Mouse (Mus musculus): ENCODE measurements around the gene Zdhhc6. TPM values are rescaled to one million over a fixed set of nuclear protein-coding genes. Genes with fewer than 3 reads are reported as not detected.

Gene Zdhhc6
- total RNA-seq, 2 experiments from 2014 or later = 66.1 to 80.5 TPM

DNA sequence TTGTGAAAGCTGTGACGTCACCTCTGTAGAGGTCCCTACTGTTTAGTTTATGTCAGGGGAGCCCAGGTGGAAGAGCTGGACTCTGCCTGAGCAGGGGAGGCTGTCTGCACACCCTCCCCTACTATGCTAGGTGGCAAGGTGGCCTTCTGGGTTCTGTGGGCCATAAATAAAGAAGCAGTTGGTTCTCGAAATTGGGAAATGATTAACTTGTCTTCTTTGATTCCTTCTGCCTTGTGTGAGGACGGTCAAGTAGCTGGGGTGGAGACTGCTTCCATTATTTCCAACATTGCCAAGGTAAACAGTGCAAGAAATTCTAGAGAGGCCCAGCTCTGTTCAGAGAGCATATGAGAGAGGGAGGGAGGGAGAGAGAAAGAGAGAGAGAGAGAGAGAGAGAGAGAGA is 47.7 kb downstream of the Zdhhc6 start:
- ATAC-seq (replicated peaks; ENCODE audit: low FRiP score, low TSS enrichment, poor library complexity, severe bottlenecking) = no peak

DNA sequence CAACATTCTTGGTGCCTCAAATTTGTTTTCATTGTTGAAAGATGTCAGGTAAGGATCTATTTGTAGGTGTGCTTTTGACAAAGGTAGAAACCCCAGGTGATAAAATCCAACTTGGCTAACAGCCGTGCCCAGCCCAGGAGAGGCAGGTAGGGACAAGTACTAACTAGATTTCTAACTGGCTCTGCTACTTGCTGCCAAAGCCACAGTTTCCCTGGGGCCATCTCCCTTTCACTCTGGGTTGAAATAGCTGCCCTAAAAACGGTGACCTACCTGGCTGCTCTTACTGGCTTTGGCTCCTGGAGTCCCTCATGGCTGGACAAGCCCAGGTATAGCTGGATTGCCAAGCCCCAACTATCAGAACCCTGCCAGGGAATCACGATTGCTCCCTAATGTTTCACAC is 49.0 kb downstream of the Zdhhc6 start:
- no peak for ATAC-seq (replicated peaks; ENCODE audit: low FRiP score, low TSS enrichment, poor library complexity, severe bottlenecking)

DNA sequence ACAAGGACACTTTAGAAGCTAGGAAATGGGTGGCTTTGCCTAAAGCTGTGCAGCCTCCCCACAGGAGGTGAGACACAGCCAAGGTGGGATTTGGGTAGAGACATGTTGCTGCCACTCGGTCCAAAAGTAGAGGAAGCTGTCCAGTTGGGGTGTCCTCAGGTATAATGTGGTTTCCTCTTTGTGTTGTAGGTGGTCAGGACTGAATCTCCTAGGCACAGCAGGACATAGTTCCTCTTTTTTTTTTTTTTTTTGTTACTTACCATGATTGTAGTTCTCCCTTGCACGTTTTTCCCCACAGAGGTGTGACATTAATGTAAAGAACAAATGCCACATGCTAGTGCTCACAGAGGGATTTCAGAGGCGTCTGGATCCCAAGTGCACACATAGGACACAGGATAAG is 50.6 kb downstream of the Zdhhc6 start:
- ATAC-seq (replicated peaks; ENCODE audit: low FRiP score, low TSS enrichment, poor library complexity, severe bottlenecking) = no peak

DNA sequence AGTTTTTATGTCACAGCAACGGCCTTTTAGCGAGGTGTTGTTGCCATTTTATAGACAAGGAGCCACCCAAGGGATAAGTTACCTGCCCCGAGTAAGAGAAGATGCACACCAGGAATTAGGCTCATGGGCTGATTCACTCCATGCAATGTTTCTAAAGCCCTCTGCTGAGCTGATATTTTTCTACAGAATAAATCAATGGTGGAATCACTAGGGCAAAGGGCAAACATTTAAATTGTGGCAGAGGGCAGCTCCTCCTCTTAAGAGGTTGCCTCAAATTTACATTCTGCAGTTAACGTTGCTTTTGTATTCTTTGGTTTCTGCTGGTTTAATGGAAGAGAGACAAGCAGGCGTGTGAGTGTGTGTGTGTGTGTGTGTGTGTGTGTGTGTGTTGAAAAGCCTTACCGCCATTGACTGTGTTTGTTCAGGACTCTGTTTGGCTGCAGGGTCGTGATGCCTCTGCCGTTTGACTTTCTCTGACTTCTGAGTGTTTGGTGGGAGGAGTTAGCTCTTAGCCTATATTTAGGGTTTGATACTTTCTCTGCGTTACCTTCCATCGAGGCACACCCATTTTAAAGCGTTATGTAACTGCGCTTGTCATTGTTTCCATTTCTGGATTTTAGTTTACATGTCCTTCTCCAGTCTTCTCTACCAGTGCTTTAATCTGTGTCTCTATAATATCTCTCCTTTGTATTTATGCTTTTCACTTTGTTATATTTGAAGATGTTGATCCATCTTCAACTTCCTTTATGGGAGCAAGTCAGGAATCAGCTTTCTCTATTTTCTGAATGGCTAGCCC is 55.2 kb downstream of the Zdhhc6 start:
- no peak for ATAC-seq (replicated peaks; ENCODE audit: low FRiP score, low TSS enrichment, poor library complexity, severe bottlenecking)

DNA sequence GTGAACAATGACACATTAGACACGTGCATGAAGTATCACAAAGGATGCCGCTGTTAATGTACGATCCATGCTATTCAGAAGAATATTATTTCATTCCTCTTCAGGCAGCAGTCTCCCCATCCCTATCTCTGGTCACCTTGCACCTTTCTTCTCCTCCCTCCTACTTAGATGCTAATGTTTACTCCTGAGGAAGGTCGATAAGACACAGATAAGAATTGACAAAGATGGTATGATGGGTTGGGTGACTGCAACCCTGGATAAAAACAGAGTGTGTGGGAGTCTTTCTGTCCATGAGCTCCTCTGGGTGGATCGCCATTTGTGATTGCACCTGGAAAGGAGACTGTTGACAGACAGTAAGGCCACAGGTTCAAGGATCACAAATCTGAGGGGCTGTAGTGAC is 57.3 kb downstream of the Zdhhc6 start:
- no peak for ATAC-seq (replicated peaks; ENCODE audit: low FRiP score, low TSS enrichment, poor library complexity, severe bottlenecking)

DNA sequence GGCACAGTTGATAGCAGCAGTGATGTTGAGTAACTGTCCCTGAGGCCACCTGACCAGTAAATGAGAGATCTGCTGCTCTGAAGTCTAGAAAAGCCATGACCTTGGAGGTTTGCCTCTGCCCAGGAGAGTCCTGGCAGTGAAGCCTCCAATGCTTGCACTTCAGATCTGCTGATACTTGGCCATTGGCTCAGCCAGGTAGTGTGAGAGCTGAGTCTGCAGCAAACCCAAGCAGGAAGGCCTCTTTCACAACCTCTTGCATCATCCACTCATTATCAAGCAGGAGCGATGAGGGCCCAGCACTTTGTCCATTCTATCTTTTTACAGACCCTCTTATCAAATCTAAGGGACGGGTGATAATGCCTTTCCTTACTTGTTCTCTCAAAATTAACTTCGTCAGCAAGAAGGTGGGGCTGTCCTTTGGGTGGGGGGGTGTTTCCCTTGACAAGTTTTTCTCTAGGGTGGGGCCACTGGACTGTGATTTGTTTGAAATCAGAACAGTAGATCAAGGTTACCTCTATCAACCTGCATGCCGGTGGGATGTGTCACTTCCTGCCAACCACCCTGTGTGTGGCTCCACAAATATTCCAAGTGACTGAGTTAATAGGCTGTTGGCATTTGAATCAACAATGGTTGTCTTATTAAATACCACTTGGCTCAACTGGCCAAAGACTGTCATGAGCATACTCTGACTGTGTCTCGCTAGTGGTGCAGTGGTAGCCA is 58.0 kb downstream of the Zdhhc6 start:
- no peak for ATAC-seq (replicated peaks; ENCODE audit: low FRiP score, low TSS enrichment, poor library complexity, severe bottlenecking)

DNA sequence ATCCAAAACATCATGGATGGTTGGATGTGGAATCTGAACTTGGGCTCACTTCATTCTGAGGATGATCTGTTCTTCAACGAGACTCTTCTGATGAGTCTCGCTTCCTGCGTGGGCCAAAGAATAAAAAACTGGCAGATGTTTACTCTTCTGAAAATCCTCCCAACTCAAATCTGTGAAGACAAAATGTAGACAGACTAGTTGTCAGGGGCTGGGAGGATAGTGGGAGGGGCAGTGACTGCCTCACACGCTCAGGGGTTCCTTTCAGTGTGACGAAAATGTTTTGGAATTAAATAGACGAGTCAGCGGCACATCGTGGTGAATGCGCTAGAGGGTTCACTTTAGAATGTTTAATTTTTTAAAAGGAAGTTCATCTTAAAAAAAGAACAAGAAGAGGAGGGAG is 59.7 kb downstream of the Zdhhc6 start:
- no peak for ATAC-seq (replicated peaks; ENCODE audit: low FRiP score, low TSS enrichment, poor library complexity, severe bottlenecking)

DNA sequence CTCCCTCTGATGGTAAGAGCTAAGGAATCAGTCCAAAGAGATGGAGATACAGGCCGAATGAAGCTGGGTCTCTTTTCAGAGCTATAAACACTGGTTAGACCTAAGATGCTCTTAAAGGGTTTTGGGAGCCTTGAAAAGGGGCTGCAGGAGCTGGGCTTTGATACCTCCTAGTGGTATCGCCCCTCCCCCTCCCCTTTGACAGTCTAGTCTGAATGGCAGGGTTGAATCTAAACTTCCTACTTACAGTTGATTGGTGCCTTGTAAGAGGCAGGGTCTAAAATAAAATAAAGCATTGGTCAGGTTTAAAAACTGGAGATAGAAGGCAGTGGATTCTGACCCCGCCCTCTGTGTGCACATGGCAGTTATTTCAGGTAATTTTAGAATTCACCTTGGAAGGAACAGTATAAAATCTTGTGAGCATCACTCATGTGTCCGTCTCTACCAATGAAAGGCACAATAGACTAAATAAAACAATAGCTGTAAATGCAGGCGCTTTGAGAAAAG is 61.3 kb downstream of the Zdhhc6 start:
- peak; percentile 65 for ATAC-seq (replicated peaks; ENCODE audit: low FRiP score, low TSS enrichment, poor library complexity, severe bottlenecking)

DNA sequence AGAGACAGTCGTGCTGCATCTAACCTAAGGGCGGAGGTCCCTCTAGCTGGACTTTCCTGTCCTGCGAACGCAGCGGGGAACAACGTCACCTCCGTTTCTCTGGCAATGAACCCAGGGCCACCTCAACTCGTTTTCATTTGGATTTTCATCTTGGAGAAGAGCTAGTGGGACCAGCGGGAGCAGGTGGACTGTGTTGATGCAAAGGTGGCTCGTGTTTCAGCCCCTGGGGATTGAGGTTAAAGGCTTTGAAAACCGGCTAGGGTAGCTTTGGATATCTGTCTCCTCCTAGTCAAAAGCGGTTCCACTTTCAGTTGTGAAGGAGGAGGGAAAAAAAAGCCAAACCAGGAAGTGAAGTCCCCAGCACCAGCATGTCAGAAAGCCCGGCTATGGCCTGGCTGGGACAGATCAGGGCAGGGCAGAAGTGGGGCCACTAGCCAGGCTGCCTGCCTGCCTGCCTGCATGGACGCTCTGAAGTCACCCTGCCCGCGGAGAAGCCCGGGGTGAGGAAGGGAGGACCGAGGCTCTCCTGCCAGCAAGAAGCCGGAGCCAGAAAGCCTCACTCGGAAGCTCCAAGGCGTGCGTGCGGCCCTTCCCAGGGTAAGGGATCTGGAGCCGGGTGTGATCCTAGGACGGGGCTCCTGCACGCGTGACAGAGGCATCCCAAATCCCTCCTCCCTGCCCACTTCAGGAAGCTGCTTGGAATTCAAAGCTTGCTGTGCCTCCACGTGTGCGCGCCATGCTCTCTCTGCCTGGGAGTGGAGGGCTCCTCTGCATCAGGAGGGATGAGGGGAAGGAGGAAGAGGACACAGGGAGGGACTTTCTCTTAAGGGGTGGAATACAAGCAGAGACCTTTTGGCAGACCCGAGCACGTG is 62.0 kb downstream of the Zdhhc6 start:
- ATAC-seq (replicated peaks; ENCODE audit: low FRiP score, low TSS enrichment, poor library complexity, severe bottlenecking) = peak; percentile 68

DNA sequence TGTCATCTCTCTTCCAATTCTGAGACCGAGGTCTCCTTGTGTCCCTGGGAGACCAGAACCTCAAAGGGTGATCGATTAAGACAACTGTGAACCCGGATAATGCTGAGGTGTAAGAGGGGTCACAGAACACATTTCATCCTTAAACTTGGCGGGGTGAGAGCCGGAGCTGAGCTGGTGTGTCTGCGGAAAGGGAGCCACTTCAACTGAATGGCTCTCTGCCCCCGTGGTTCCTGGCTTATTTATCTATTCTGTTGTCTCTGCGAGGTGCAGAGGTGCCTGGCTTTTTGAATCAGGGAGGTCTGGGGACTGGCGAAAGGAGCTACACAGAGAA is 62.6 kb downstream of the Zdhhc6 start:
- ATAC-seq (replicated peaks; ENCODE audit: low FRiP score, low TSS enrichment, poor library complexity, severe bottlenecking) = peak; percentile 23

DNA sequence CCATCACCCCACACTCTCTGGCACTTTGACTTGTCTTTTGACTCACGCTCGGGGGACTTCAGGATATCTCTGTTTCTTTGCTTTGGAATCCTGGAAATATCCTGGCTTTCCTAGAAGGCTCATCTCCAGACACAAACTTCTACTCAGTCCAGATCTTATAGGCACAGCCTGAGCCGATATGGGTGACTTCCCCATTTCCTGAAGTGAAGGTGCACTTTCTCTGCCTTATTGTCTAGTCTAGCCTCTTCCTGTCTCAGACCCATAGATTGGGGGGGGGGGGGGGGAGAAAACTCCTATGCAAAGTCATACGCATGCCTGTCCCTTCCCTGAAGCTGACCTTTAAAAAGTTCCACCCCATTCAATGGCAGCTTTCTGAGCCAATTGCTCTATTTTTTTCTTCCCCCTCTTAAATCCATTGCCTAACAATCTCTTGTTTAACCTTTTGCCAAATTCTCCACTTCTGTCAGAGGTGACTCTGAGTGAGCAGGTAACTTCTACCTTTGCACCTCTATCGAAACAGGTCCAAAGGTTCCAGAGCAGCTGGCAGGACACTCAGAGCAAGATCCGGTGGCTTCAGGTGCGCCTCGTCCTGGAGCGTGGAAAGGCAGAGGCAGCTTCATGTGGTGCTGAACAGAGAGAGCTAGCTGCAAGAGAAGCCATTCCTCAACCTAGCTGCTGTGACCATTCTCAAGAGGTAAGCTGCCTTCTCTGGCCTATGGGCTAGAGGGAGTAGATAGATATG is 64.3 kb downstream of the Zdhhc6 start, which contains the start of gene Acsl5:
Gene Acsl5, plus strand, starts transcription at position 556 of the 742 bp plus-strand sequence.
- no peak for ATAC-seq (replicated peaks; ENCODE audit: low FRiP score, low TSS enrichment, poor library complexity, severe bottlenecking)

DNA sequence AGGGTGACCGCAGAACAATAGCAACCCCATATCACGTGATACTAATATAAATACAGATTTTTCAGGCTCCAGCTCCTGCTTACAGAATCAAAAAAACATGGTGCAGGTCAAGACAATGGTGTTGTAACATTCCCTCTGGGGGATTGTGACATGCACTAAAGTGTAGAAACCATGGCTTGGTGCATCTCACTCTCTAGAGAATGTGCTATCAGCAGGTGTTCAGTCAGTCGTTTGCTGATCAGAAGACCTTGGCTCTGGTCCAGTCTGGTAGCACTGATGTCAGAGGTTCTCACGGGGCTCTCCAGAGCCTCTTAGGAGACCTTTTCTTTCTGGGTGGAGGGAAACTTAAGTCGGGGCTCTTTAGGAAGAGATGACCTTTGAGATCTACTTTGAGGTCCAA is 65.4 kb downstream of the Zdhhc6 start:
- peak; percentile 45 for ATAC-seq (replicated peaks; ENCODE audit: low FRiP score, low TSS enrichment, poor library complexity, severe bottlenecking)

DNA sequence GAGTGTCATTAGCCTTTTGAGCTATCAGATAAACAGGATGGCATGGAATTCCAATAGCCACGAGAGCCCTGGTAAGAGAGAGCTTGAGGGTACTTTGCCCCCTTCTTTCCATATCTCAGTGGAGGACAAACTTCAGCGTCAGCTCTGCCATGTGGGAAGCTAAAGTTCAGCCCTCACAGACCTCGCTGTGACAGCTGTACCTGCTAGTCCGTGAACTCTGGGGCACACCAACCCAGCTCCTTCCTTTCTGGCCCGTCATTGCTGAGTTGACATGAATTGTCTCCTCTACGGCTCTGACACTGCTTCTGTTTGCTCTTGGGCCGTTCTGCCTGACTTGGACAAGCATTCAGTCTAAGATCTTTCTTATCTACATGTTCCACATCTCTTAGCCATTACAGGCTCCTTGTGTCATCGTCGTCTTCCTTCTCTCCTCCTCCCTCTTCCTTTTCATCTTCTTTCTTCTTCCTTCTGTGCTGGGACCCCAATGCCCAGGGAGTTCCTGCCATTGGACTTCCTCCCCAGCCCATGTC is 67.8 kb downstream of the Zdhhc6 start:
- ATAC-seq (replicated peaks; ENCODE audit: low FRiP score, low TSS enrichment, poor library complexity, severe bottlenecking) = peak; percentile 38; the same call in 1 of the 2 replicates

DNA sequence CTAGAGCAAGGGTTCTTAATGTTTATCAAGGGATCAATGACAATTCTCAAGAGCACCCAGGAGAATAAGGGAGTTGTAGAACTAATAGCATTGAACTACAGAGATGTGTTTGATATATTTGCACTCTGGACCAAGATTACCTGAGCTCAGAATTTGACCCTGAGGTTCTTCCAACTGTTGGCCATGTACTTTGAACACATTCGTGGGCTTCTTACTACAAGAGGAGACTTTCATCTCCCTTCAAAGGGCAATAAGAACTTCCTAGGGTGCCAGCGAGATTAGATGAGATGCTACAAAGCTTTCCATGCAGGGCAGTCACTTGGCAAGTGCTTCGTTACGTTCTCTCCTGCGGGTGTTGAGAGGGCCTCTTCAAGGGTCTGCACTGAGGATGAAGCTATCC is 68.3 kb downstream of the Zdhhc6 start:
- ATAC-seq (replicated peaks; ENCODE audit: low FRiP score, low TSS enrichment, poor library complexity, severe bottlenecking) = no peak

DNA sequence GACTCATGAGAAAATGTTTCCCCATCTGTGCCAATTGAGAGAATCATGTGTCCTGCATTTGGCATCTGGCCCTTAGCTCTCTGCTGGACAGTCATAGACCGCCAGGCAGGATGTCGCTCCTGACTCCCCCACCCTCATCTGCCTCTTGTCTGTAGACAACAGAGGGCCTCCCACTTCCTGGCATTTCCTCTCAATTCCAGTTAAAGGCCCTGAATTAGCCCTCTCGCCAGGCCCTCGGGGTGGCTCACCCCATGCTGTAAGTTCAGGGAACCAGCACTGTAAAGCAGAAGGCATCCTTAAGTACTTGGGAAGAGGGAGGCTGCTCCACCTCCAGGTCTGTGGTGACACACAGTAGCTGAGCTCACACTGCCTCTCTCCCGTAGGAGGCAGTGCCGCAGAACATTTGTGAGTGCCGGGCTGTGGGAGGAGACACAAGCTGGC is 71.0 kb downstream of the Zdhhc6 start:
- peak; percentile 90 for ATAC-seq (replicated peaks; ENCODE audit: low FRiP score, low TSS enrichment, poor library complexity, severe bottlenecking)

DNA sequence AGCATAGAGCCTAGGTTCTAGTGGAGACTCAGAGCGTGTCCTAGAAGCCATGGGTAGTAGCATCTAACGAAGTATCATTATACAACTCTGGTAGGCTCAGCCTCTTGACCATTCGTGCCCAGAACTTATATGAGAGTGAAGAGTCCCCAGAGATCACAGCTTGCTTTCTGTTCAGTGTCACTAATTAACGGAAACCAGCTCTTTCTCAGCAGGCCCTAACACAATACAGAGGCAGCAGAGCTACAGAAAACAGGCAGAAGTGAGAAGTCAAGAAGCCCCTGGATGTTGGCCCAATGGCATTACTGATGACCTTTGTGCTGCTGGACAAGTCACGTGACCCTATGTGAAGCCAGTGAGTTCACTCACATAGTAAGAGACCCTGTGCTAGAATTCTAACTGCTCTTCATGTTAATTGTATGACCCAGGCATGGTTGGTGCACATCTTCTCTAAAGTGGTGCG is 74.6 kb downstream of the Zdhhc6 start, which contains the start of gene Gucy2g:
Gene Gucy2g, minus strand, starts transcription at position 51 of the 460 bp plus-strand sequence.
- ATAC-seq (replicated peaks; ENCODE audit: low FRiP score, low TSS enrichment, poor library complexity, severe bottlenecking) = no peak

DNA sequence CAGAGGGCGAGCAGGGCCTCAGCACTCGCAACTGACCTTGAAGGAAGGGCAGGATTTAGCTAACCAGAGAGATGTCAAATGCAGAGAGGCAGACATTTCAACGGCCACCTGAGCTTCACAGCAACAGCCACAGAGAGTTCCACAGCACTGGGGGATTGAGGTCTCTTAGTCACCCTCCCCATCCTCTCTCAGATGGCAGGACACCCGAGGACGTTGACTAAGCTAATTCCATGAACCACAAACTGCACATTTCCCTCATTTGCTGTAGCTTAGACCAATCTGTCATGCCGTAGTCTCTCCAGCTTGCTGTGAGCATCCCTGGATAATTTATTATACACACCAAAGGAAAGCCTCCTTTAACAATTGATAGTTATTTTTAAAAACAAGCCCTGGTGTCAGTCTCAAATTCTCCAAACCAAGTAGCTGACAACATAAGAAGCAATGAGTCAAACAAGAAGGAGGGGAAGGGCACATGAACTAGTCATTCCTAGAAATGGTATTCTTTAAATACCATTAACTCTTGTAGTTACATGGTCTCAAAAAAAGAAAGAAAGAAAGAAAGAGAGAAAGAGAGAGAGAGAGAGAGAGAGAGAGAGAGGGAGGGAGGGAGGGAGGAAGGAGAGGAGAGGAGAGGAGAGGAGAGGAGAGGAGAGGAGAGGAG is 75.9 kb downstream of the Zdhhc6 start:
- no peak for ATAC-seq (replicated peaks; ENCODE audit: low FRiP score, low TSS enrichment, poor library complexity, severe bottlenecking)

DNA sequence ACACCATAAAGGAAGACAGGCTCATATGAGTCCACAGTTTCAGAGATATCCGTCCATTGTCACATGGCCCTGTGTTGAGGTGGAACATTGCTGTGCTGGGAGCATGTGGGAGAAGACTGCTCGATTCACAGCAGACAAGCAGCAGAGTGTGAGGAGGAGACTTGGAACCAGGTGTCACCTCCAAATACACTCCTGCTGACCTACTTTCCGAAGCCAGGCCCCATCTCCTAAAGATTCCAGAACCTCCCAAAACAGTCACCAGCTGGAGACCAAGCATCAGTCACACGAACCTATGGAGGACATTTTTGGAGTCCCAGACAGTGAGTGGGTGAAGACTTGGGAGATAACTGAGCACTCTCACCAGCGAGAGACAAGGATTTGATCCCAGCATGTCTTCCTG is 79.3 kb downstream of the Zdhhc6 start:
- no peak for ATAC-seq (replicated peaks; ENCODE audit: low FRiP score, low TSS enrichment, poor library complexity, severe bottlenecking)

All from megakaryocyte-erythroid progenitor cell, adult 5-6 weeks (primary cell).